Mouse (Mus musculus) testis, adult 2 months (tissue): ENCODE results near the gene Farsb.

ENCODE experiments used
- CTCF ChIP-seq: fragments of 200-500 bp; IDR thresholded peaks from 2 replicates; pipeline ENCODE4 v1.5.1; 2012; ENCODE audit warnings: low read depth, mild to moderate bottlenecking, inconsistent platforms, low read length, moderate library complexity; ENCODE audit not compliant: control insufficient read depth, insufficient read depth, insufficient replicate concordance
- POLR2A ChIP-seq: fragments of 200-500 bp; IDR thresholded peaks from 2 replicates; pipeline ENCODE4 v1.6.1; 2012; ENCODE audit warnings: low read depth, mild to moderate bottlenecking, inconsistent platforms, low read length, moderate library complexity; ENCODE audit not compliant: control insufficient read depth

- TF ChIP-seq POLR2A (peak; percentile 71; the same call in 1 of the 2 replicates), CTCF (no peak)
Observed at GRCm38 (mm10) chr1:78488752-78489492, at the start of gene Farsb.
